Mouse (Mus musculus) hindbrain, embryonic 12.5 days (tissue): Measurements from ENCODE around the gene Ltbp1. TPM values are rescaled to one million over a fixed set of nuclear protein-coding genes. Genes with fewer than 3 reads are reported as not detected.

Experiments
- ATAC-seq: fragments of 200-750 bp; cut with Nextera tagmentation; 2 replicates; pipeline ENCODE4 v1.8.0; 2017; ENCODE audit warnings: moderate TSS enrichment; ENCODE audit not compliant: low FRiP score
- H3K27ac ChIP-seq: fragments of 300-500 bp; sonication (generic); 2 replicates; pipeline ENCODE4 v1.5.1; 2016; ENCODE audit warnings: mild to moderate bottlenecking
- H3K27me3 ChIP-seq: fragments of 300-500 bp; sonication (generic); 2 replicates; pipeline ENCODE4 v1.6.1; 2016; ENCODE audit warnings: mild to moderate bottlenecking
- H3K36me3 ChIP-seq: fragments of 300-500 bp; sonication (generic); 2 replicates; pipeline ENCODE4 v1.6.1; 2016; ENCODE audit warnings: mild to moderate bottlenecking
- H3K4me1 ChIP-seq: fragments of 300-500 bp; sonication (generic); 2 replicates; pipeline ENCODE4 v1.6.1; 2016
- H3K4me2 ChIP-seq: fragments of 300-500 bp; sonication (generic); replicated peaks from 2 replicates; pipeline ENCODE4 v1.6.1; 2016; ENCODE audit warnings: mild to moderate bottlenecking
- H3K4me3 ChIP-seq: fragments of 300-500 bp; sonication (generic); 2 replicates; pipeline ENCODE4 v1.5.1; 2016; ENCODE audit warnings: mild to moderate bottlenecking
- H3K9ac ChIP-seq: fragments of 300-500 bp; sonication (generic); 2 replicates; pipeline ENCODE4 v1.6.1; 2016; ENCODE audit warnings: mild to moderate bottlenecking, moderate library complexity
- H3K9me3 ChIP-seq: fragments of 300-500 bp; sonication (generic); replicated peaks from 2 replicates; pipeline ENCODE4 v1.6.1; 2016; ENCODE audit warnings: mild to moderate bottlenecking
- WGBS: fragments of 180-500 bp; shearing (Covaris S2); methylation state at CpG from one replicate; pipeline ENCODE4 v1.1.7; 2016; 5-methylcytosine and 5-hydroxymethylcytosine counted together
- polyA plus RNA-seq: library from polyadenylated mRNA; unstranded; fragments of >200 nt; fragmentation: Nextera tagmentation; extraction: Ambion mirVana; gene quantifications from 2 replicates; pipeline ENCODE4 v1.2.1, GENCODE M21; 2016

Ltbp1 gene
- polyA plus RNA-seq, 1 experiment from 2014 or later, result 12.0 TPM

GRCm38 (mm10) chr17:75307070-75308011 is 302.0 kb downstream of the Ltbp1 start:
- no peaks in the 10 kb centered on the region for H3K36me3 ChIP-seq
- no peak for ATAC-seq
- no peak overlapping the region for H3K27ac ChIP-seq

GRCm38 (mm10) chr17:75317106-75317505 is 311.7 kb downstream of the Ltbp1 start:
- WGBS, result 94% methylated on average over 4 of the region's 4 CpGs
- Histone ChIP-seq H3K4me3 (no peak overlapping the region), H3K9me3 (no peaks in the 10 kb centered on the region), H3K4me2 (no peak overlapping the region), H3K4me1 (no peaks in the 10 kb centered on the region), H3K36me3 (no peaks in the 10 kb centered on the region), H3K27ac (no peak overlapping the region), H3K27me3 (no peaks in the 10 kb centered on the region), H3K9ac (no peak overlapping the region)
- ATAC-seq, result no peak

More at GRCm38 (mm10) chr17:75307070-75308011, 302.0 kb downstream of the Ltbp1 start:
- Histone ChIP-seq H3K9me3 (no peaks in the 10 kb centered on the region), H3K9ac (no peak overlapping the region), H3K4me2 (no peak overlapping the region), H3K27me3 (no peaks in the 10 kb centered on the region), H3K4me3 (no peak overlapping the region), H3K4me1 (0 out of 2 replicates have a peak, but pooled peaks cover 3% of the 10 kb centered on the region)
- WGBS, result 64% methylated on average over 18 of the region's 18 CpGs

- Histone ChIP-seq H3K4me3 (no peak overlapping the region), H3K9me3 (no peaks in the 10 kb centered on the region), H3K4me2 (no peak overlapping the region), H3K4me1 (no peaks in the 10 kb centered on the region), H3K9ac (no peak overlapping the region), H3K36me3 (no peaks in the 10 kb centered on the region), H3K27me3 (no peaks in the 10 kb centered on the region), H3K27ac (no peak overlapping the region)
- no peak for ATAC-seq
- WGBS, result 91% methylated on average over 5 of the region's 5 CpGs
These were observed 317.9 kb downstream of the Ltbp1 start for GRCm38 (mm10) chr17:75323229-75323628.

- no peak overlapping the region for H3K27ac ChIP-seq
- no peak overlapping the region for H3K9ac ChIP-seq
- no peaks in the 10 kb centered on the region for H3K36me3 ChIP-seq
- WGBS, result 92% methylated on average over 10 of the region's 10 CpGs
- no peak overlapping the region for H3K4me2 ChIP-seq
- no peaks in the 10 kb centered on the region for H3K27me3 ChIP-seq
- no peaks in the 10 kb centered on the region for H3K4me1 ChIP-seq
- H3K4me3 ChIP-seq, result no peak overlapping the region
- H3K9me3 ChIP-seq, result no peaks in the 10 kb centered on the region
- no peak for ATAC-seq
These were observed 318.4 kb downstream of the Ltbp1 start for GRCm38 (mm10) chr17:75323766-75324165.

GRCm38 (mm10) chr17:75328102-75328639 is 322.8 kb downstream of the Ltbp1 start:
- Histone ChIP-seq H3K4me3 (no peak overlapping the region), H3K9ac (no peak overlapping the region), H3K36me3 (no peaks in the 10 kb centered on the region), H3K27me3 (no peaks in the 10 kb centered on the region), H3K27ac (no peak overlapping the region), H3K4me2 (no peak overlapping the region), H3K9me3 (no peaks in the 10 kb centered on the region), H3K4me1 (no peaks in the 10 kb centered on the region)
- no peak for ATAC-seq
- 85% methylated on average over 10 of the region's 10 CpGs for WGBS

GRCm38 (mm10) chr17:75330366-75330765 is 325.0 kb downstream of the Ltbp1 start:
- Histone ChIP-seq H3K9ac (no peak overlapping the region), H3K27ac (no peak overlapping the region), H3K9me3 (no peaks in the 10 kb centered on the region), H3K4me3 (no peak overlapping the region), H3K4me1 (no peaks in the 10 kb centered on the region), H3K27me3 (no peaks in the 10 kb centered on the region), H3K4me2 (no peak overlapping the region), H3K36me3 (no peaks in the 10 kb centered on the region)
- 86% methylated on average over 6 of the region's 6 CpGs for WGBS
- ATAC-seq, result no peak

- no peaks in the 10 kb centered on the region for H3K36me3 ChIP-seq
- H3K27me3 ChIP-seq, result no peaks in the 10 kb centered on the region
- no peak for ATAC-seq
- no peaks in the 10 kb centered on the region for H3K9me3 ChIP-seq
- no peak overlapping the region for H3K4me3 ChIP-seq
- no peak overlapping the region for H3K27ac ChIP-seq
- no peak overlapping the region for H3K4me2 ChIP-seq
- no peak overlapping the region for H3K9ac ChIP-seq
- WGBS, result 89% methylated on average over 6 of the region's 6 CpGs
- no peaks in the 10 kb centered on the region for H3K4me1 ChIP-seq
These were observed 326.1 kb downstream of the Ltbp1 start for GRCm38 (mm10) chr17:75331421-75331951.

GRCm38 (mm10) chr17:75332289-75332688 is 326.9 kb downstream of the Ltbp1 start:
- Histone ChIP-seq H3K27ac (no peak overlapping the region), H3K4me1 (no peaks in the 10 kb centered on the region), H3K27me3 (no peaks in the 10 kb centered on the region), H3K4me2 (no peak overlapping the region), H3K9me3 (no peaks in the 10 kb centered on the region), H3K36me3 (no peaks in the 10 kb centered on the region), H3K4me3 (no peak overlapping the region), H3K9ac (no peak overlapping the region)
- WGBS, result 97% methylated on average over 6 of the region's 6 CpGs
- ATAC-seq, result no peak

GRCm38 (mm10) chr17:75333011-75333410 is 327.6 kb downstream of the Ltbp1 start:
- H3K4me1 ChIP-seq, result no peaks in the 10 kb centered on the region
- H3K27me3 ChIP-seq, result no peaks in the 10 kb centered on the region
- H3K4me2 ChIP-seq, result no peak overlapping the region
- no peaks in the 10 kb centered on the region for H3K9me3 ChIP-seq
- H3K27ac ChIP-seq, result no peak overlapping the region
- H3K9ac ChIP-seq, result no peak overlapping the region
- H3K36me3 ChIP-seq, result no peaks in the 10 kb centered on the region
- H3K4me3 ChIP-seq, result no peak overlapping the region
- ATAC-seq, result no peak
- WGBS, result 91% methylated on average over 9 of the region's 9 CpGs

- no peak overlapping the region for H3K27ac ChIP-seq
- H3K9ac ChIP-seq, result no peak overlapping the region
- no peak overlapping the region for H3K4me3 ChIP-seq
- no peaks in the 10 kb centered on the region for H3K4me1 ChIP-seq
- no peak overlapping the region for H3K4me2 ChIP-seq
- no peaks in the 10 kb centered on the region for H3K9me3 ChIP-seq
- 91% methylated on average over 13 of the region's 13 CpGs for WGBS
- H3K27me3 ChIP-seq, result no peaks in the 10 kb centered on the region
- no peaks in the 10 kb centered on the region for H3K36me3 ChIP-seq
- no peak for ATAC-seq
These were observed 328.4 kb downstream of the Ltbp1 start for GRCm38 (mm10) chr17:75333759-75334158.

GRCm38 (mm10) chr17:75335649-75336048 is 330.3 kb downstream of the Ltbp1 start:
- no peak overlapping the region for H3K9ac ChIP-seq
- no peak overlapping the region for H3K4me2 ChIP-seq
- no peaks in the 10 kb centered on the region for H3K4me1 ChIP-seq
- no peaks in the 10 kb centered on the region for H3K36me3 ChIP-seq
- no peak overlapping the region for H3K27ac ChIP-seq
- no peaks in the 10 kb centered on the region for H3K9me3 ChIP-seq
- no peak overlapping the region for H3K4me3 ChIP-seq
- ATAC-seq, result no peak
- 87% methylated on average over 9 of the region's 9 CpGs for WGBS
- H3K27me3 ChIP-seq, result no peaks in the 10 kb centered on the region

GRCm38 (mm10) chr17:75341227-75341626 is 335.9 kb downstream of the Ltbp1 start:
- H3K36me3 ChIP-seq, result no peaks in the 10 kb centered on the region
- H3K4me2 ChIP-seq, result no peak overlapping the region
- H3K4me1 ChIP-seq, result no peaks in the 10 kb centered on the region
- H3K9ac ChIP-seq, result no peak overlapping the region
- 87% methylated on average over 4 of the region's 4 CpGs for WGBS
- H3K27ac ChIP-seq, result no peak overlapping the region
- H3K4me3 ChIP-seq, result no peak overlapping the region
- ATAC-seq, result no peak
- H3K27me3 ChIP-seq, result no peaks in the 10 kb centered on the region
- H3K9me3 ChIP-seq, result no peaks in the 10 kb centered on the region
